Mouse (Mus musculus) layer of hippocampus, adult 9-10 months (tissue): ENCODE results near the gene Klk15.
"Not testable (repeated sequence)": the region's sequence is repeated elsewhere in the genome, so short reads cannot be mapped to it uniquely, and the experiment has no call there.

ENCODE experiments used
- DNase-seq: peaks from one replicate; pipeline ENCODE4 v3.0.0; 2022; ENCODE audit warnings: low spot score

Klk15 gene

DNA sequence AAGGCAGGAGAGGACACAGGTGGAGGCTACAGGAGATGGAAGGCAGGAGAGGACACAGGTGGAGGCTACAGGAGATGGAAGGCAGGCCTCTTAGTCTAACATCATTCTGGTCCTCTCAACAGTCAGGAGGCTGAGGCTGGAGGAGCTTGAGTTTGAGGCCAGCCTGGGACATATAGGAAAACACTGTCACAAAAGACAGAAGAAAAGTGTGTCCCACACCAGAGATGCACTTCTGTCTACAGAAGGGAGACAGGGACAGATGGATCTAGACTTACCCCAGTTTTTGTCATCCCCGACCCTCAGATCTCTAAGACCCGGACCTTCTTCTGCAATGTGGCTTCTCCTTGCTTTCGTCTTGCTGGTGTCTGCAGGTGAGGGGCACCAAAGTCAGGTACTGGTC, at the start of gene Klk15:
TSS of gene Klk15 (plus strand) at position 301 of the 400 bp plus-strand sequence.
- DNase-seq = no peak

DNA sequence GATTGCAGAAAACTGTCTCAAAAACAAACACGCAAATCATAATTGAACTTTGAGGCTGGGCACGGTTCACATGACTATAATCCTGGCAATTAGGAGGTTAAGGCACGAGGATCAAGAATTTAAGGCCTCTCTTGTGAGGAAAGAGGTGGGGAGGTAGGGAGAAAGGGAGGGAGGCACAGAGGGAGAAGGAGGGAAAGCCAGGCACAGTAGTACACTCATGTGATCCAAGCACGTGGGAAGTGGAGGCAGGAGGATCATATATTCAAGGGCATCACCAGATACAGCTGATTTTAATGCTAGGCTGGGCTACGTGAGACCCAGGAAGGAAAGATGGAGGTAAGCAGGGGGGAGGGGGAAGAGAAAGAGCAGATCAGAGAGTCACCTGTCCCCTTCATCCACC, 42.2 kb upstream of the Klk15 start:
- DNase-seq = no peak

DNA sequence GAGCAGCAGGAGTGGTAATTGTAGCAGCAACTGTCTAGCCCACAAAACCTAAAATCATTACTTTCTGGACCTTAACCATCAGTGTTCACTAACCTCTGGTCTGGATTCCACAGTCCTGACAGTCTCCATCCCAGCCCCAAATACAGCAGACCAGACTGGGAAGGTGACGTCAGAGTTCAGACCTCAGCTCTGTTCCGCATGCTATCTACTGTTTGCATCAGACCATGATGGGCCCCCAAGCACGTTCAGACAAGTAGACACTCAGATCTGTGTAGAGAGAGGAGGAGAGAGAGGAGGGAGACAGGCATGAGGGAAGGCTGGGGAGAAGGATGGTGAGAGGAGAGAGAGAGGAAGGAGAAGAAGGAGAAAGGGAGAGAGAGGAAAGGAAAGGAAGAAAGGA, 41.8 kb upstream of the Klk15 start:
- no peak for DNase-seq

DNA sequence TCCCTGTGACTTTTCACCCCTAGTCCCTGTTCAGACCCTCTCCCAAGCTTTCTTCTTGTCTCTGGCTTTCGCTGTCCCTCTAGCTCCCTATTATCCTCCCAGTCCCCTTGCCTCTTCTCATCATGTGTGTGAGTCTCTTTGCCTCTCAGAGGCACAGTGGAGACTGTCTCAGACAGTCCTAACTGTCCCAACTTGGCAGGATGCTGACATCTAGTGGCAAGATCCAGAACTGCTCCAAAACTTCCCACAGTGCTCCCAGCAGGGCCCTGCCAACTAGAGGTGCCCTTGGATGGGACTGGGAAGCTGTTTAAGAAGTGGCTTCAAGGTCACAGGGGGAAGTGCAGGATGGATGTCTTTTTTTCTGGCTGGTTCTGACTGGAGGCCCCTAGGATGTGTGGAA, 38.7 kb upstream of the Klk15 start:
- DNase-seq = peak; percentile 94

DNA sequence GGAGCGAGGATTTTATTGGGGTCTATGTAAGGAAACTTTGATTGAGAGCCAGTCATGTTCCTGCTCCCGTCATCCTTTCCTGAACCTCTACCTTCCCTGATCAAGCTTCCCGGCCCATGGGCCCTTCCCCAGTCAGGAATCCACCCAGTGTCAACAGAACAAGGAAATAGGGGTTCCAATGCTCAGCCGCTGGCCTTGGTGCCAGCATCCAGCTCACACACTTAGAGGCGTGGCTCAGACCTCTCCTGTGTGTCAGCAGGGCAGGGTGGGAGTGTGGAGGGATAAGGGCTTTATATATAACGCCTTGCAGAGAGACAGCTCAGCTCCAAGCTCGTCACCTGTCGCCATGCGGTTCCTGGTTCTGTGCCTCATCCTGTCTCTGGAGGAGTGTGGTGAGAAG, 18.7 kb upstream of the Klk15 start:
- DNase-seq = no peak

DNA sequence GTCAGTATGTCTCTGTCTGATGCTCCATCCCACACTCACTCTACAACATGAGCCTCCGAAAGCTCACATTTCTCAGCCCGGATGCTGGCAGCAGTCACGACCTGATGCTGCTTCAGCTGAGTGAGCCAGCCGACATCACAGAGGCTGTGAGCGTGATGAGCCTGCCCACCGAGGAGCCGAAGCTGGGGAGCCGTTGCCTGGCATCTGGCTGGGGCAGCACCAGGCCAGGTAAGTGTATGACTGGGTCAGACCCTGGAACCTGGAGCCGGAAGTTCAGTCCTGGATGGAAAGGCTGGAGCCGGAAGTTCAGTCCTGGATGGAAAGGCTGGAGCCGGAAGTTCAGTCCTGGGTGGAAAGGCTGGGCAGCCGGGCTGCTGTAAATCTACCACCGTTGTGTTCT, 15.1 kb upstream of the Klk15 start:
- DNase-seq = no peak

DNA sequence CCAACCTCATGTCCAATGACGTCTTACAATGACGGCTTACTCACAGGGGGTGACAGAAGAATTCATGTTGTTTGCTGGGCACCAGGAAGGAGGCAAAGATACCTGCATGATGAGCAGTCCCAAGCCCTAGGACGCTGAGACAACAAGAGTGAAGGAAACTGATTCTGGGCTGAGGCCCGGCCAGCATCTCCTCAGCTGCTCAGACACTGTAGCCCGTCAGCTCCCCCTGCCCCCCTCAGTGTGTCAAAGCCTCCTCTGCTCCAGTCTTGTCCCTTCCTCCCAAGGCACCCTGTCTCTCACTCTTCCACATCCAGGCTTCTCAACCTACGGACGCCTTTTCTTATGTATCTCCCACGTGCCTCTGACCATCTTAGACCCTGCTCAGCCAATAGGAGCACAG, 14.7 kb upstream of the Klk15 start:
- no peak for DNase-seq

DNA sequence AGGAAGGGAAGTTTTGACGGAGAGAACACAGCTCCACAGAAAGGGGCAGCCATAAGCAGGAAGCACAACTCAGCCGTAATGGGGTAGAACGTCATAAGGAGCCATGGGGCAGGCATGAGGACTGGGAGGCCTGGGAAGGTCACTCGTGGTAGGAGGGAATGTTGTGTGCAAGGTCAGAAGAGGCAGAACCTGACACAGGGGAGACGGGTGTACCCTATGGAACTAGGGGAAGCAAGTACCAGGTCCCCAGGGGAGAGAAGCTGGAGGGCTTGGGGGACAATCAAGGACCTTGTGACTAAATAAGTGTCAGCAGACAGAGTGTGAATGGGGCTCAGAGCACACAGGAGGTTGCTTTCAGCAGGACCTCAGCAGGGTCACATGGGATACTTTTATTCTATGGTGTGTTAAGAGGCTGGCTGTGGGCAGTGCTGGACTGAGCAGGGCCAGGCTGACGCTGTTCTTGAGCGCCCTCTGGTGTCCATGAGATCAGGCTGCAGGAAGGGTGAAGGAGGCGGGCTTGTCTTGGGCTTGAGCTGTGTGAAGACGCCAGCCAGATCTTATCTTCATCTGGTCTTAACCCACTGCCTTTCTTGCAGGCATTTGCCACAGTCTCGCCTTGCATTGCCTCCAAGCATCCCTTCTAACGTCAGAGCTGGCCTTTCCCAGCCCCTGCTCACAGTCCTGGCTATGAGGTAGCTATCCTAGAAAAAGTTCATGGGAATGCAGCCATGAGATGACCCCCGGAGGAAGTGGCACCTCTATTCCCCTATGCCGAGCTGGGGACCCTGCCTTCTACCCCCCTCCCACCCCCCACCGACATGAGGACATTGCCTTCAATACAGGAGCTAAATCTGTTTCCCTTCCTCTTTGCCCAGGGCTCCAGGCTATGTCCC, 13.7 kb upstream of the Klk15 start:
- DNase-seq = peak; percentile 26

DNA sequence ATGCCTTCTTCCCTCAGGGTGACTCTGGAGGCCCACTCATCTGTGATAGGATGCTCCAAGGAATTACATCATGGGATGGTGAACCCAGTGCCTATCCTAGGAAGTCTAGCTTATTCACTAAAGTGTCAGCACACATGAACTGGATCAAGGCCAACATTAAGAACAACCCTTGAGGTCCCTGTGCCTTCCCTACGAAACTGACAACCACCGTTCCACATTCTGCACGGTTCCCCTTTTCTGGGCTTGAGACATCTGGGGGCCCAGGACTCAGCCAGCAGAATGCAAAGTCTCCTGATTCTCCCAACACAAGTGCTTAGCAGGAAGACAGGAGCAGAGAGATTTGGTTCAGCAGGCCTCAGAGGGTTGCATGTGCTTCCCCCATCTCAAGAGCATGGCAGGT, 13.0 kb upstream of the Klk15 start:
- DNase-seq = no peak

DNA sequence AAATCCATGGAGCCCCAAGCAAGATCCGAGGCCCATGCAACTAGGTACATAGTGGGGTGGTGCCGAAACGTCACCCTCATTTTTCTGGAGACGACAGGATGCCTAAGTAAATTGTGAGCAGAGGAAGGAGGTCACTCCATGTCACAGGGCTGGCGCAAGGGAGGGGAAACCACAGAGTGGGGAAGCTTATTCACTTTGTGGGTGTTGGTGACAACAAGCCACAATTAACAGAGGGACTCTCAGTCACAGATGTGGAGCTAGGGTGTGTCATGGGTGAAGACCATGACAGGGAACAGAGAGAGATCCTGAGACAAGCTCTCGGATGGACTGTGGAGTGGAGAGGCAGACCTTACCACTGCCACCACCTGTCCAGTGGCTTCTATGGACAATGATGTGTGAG, 12.5 kb upstream of the Klk15 start:
- DNase-seq = no peak

DNA sequence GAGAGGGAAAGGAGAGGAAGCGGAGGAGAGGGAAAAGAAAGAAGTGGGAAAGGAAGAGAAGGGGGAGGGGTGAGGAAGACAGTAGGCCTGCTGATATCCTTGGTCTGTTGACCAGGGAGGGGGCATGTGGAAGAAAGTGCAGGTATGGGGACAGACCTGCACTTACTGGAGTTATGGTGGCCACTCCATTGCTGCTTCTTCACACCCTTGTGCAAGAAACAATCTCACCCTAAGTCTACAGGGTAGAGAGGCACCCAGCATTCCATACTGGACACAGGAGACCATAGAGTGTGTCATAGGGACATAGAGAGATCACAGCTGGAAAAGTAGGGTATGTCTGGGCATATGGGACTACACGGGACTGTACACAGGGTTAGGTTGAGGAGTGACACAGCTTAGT, 11.6 kb upstream of the Klk15 start:
- no peak for DNase-seq

DNA sequence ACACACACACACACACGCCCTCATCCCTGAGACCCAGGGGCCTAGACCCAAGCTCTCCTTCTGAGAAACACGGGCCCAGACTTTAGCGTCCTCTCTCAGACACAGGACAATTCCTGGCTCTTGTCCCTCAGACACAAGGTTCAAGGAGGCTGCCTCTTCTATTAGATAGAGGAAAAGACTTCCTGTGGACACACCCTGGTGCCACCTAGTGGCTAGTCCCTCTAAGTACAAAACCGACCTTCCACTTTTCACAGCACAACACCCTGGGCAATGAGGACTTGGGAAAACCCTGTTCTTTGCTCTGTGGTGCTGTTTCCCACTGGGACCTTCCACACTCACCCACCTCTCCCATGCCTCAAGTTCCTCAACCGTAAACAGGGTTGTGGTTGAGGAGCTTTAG, 7.6 kb upstream of the Klk15 start:
- DNase-seq = no peak

DNA sequence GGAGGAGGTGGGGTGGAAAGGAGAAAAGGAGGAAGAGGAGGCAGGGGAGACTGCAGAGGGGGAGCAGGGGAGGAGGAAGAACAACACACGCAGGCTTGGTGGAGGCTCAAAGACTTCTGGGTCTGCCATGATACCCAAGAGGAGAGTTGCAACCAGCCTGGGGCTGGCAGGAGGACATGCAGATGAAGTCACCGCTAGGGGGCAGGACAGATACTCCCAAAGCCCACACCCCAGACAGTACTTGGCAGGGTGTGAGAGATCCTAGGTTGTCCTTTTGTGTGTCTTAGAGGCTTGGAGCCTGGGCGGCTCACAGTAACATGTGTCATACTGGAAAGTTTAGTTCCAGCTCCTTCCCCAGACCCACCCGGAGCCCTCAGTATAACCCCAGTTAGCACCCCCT, 5.0 kb upstream of the Klk15 start:
- DNase-seq = no peak

DNA sequence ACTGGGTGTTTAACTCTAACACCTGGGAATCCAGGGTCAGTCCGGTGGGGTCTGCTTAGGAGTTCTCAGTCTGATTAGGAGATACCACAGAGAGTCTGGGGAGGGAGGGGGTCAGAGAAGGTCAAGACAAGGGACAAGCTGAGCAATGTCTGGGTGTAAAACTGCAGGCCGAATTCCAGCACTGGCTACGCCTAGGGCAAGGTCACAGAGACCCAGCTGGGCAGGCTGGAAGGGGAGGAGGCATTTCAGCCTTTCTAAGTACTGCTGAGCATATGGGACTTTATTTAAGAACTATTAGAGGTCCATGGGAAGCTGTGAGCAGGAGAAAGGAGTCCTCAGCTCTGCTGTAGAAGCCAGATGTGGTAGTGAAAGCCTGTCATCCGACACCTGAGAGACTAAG, 1.2 kb upstream of the Klk15 start:
- no peak for DNase-seq

DNA sequence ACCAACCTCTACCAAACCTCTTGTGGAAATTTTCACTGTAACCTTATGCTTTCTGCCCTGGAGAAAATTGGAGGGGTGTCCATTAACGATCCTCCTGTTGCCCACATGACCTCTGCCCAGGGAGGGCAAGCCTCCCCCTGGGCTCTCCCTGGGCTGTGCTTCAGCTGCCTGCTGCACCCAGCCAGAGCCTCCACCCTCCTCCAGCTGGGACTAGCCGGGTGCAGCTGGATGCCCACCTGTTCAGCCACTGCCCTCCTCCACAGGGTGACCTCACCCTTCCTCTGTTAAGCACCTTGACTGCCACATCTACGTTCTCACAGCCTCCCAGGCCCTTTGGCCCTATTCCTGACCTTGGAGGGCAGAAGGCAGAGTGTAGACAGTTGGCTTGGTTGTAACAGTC, 1.2 kb downstream of the Klk15 start:
- no peak for DNase-seq

DNA sequence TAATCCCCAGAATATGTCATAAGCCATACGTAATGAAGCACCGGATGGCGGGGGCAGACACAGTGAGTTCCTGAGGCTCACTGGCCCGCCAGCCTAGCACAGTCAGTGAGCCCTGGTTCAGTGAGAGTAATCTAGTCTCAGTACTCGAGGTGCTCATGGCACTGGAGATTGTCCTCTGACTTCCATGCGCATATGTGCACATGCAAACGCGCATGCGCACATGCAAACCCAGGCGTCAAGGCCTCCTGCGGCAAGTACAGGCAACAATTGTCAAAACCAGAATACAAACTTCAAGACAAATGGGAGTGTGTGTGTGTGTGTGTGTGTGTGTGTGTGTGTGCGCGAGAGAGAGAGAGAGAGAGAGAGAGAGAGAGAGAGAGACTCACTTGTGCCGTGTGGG, 3.0 kb downstream of the Klk15 start:
- no peak for DNase-seq

DNA sequence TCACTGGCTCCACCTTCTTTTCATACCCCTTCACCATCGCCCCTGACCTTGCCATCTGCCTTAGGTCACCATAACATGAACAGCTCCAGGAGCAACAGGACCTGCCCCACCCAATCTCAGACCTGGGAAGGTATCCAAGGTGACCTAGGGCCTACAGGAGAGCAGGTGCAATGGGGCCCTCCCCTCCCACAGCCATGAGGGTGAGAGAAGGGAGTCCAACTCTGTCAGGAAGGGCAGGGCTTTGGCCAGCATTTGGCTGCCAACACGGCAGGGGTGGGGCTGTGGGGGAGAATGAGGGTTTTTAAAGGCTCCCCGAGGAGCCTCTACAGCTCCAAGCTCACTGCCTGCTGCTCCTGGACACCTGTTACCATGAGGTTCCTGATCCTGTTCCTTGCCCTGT, 8.8 kb downstream of the Klk15 start:
- not testable (repeated sequence) for DNase-seq

DNA sequence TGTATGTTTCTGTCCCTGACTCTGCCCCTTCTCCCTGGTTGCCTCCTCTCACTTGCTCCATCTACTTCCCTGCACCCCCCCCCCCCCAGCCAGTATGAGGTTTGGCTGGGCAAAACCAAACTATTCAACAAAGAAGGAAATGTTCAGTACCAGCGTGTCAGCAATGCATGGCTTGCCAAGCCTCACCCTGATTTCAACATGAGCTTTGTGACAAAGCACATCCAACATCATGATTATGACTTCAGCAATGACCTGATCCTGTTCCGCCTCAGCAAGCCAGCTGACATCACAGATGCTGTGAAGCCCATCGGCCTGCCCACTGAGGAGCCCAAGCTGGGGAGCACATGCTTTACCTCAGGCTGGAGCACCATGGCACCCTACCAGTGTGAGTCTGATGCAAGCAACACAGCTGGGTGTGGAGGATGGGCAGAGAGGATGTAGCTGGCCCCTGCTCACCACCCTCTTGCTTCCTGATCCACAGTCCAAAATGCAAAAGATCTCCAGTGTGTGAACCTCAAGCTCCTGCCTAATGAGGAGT, 11.3 kb downstream of the Klk15 start:
- no peak for DNase-seq

DNA sequence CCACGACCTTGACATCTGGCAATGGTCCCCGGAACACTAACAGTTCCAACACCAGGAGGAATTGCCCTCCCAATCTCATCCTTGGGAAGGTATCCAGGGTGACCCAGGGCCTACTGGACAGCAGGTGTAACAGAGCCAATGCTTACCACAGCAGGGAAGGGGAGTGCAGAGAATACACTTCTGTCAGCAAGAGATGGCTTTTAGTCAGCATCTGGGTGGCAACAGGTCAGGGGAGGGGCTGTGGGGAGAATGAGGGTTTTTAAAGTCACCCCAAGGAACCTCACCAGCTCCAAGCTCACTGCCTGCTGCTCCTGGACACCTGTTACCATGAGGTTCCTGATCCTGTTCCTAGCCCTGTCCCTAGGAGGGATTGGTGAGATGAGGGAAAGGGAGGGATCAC, 16.8 kb downstream of the Klk15 start, which contains the start of gene Klk1b8:
TSS of gene Klk1b8 (plus strand) at position 301 of the 400 bp plus-strand sequence.
- DNase-seq = no peak

DNA sequence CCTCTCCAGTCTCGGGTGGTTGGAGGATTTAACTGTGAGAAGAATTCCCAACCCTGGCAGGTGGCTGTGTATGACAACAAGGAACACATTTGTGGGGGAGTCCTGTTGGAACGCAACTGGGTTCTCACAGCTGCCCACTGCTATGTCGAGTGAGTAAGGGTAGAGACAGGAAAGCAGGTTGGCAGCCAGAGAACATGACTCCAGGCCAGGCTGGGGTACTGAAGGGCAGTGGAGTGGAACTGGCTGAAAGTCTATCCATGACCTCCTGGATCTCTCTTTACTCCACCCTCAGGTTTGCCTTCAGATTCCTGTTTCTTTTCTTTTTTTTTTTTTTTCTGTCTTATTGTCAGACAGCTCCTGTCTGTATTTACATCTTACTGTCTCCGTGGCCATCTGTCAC, 19.2 kb downstream of the Klk15 start:
- DNase-seq = no peak

DNA sequence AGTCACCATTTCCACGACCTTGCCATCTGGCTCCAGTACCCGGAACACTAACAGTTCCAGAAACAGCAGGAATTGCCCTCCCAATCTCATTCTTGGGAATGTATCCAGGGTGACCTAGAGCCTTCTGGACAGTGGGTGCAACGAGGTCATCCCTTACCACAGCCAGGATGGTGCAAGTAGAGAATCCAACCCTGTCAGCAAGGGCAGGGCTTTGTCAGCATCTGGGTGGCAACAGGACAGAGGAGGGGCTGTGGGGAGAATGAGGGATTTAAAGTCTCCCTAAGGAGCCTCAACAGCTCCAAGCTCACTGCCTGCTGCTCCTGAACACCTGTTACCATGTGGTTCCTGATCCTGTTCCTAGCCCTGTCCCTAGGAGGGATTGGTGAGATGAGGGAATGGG, 32.9 kb downstream of the Klk15 start, which contains the start of gene Klk1b1:
TSS of gene Klk1b1 (plus strand) at position 301 of the 400 bp plus-strand sequence.
- DNase-seq = no peak

DNA sequence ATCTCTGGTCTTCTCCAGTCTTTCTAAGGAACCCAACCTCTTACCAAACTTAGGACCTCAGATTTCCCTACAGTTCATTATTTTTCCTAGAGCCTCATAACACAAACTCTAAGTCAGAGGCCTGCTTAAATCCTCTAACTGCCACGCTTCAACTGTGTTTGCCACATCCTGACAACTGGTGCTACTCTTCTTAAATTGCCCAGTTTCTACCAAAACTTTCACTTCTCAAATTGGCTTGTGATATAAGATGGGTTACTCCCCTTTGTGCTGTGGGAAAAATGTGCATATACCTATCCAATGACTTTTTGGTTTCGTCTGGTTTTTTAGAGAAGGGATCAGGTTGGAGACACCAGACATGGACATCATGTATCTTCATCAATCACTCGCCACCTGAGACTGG, 33.5 kb downstream of the Klk15 start:
- DNase-seq = no peak

DNA sequence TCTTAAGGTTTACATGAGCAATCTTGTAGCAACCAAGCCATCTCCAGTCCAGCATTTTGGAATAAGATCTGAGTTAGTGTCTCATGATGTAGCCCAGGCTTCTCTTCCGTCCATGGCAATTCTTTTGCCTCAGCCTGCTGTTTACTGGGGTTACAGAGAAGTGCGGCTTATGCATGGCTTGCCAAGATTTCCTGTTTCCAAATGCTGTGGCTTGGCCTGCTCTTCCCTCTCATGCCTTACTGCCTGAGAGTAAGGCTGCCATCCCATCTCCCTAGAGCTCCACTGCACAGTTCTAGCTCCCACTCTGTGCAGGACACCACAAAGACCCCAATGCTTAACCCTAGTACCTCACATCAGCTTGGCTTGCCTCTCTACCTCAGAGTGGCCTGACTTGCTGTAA, 34.1 kb downstream of the Klk15 start:
- DNase-seq = no peak

DNA sequence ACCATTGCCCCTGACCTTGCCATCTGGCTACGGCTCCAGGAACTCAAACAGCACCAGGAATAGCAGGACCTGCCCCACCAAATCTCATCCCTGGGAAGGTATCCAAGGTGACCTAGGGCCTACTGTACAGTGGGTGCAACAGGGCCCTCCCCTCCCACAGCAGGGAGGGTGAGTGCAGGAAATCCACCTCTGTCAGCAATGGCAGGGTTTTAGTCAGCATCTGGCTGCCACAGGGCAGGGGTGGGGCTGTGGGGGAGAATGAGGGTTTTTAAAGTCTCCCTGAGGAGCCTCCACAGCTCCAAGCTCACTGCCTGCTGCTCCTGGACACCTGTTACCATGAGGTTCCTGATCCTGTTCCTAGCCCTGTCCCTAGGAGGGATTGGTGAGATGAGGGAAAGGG, 42.2 kb downstream of the Klk15 start, which contains the start of gene Klk1b9:
TSS of gene Klk1b9 (plus strand) at position 301 of the 400 bp plus-strand sequence.
- not testable (repeated sequence) for DNase-seq
